In the genomic region with DNA sequence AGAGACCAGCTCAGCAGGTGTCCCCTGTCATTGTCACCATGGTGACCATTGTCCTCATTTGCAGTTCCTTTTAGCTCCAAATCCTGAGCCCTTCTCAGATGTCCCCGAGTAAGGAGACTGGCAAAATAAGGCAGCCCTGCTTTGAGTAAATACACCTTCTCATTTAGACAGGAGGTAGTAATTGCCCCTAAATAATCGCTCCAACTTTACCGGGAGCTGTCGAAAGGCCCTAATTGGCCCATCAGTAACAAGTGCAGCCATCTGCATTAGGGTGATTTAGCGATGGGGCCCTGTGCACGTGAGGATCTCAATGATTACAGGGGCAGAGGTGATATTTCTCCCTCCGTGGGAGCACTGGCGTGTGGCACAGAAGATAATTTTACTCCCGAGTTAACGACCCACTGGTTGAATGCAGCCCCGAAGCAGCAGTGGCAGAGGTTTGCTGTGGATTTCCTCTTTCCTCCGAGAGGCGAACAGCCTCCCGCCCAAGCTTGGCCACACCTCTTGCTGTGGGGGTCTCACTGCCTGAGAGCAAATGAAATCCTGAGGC, we compare ENCODE assay signal across 14 mouse cellular contexts. TPM values are rescaled to one million over a fixed set of nuclear protein-coding genes. Genes with fewer than 3 reads are reported as not detected.
DNase-seq lines count a peak whose midpoint lies in the region; ATAC-seq and TF ChIP-seq lines count a peak whose summit lies in the region.
"Had no signal": no experiment of that assay in that cellular context is flagged by ENCODE, and none has a peak within 500 bp of the region (broad histone marks: within the 10 kb centered on the region; RNA-seq: fewer than 3 reads in every experiment).

No protein-coding gene starts in this region.

- H3K9me3 ChIP-seq in kidney, embryonic 15.5 days (replicated peaks), result no peaks in the 10 kb centered on the region
- H3K9me3 ChIP-seq in forebrain, embryonic 12.5 days, result no peaks in the 10 kb centered on the region
- H3K9me3 ChIP-seq in hindbrain, postnatal 0 days (ENCODE audit: low read length), result no peaks in the 10 kb centered on the region

- 9% methylated on average over 14 of the region's 14 CpGs for WGBS in kidney, embryonic 15.5 days
- WGBS in forebrain, embryonic 12.5 days, result 9% methylated on average over 14 of the region's 14 CpGs
- 26% methylated on average over 14 of the region's 14 CpGs for WGBS in hindbrain, postnatal 0 days

- H3K36me3 ChIP-seq in kidney, embryonic 15.5 days, result peaks cover 11% of the 10 kb centered on the region
- peaks cover 7% of the 10 kb centered on the region for H3K36me3 ChIP-seq in forebrain, embryonic 12.5 days (replicated peaks)
- no peaks in the 10 kb centered on the region for H3K36me3 ChIP-seq in hindbrain, postnatal 0 days (ENCODE audit: insufficient read depth, low read length)

- no peaks in the 10 kb centered on the region for H3K27me3 ChIP-seq in kidney, embryonic 15.5 days
- H3K27me3 ChIP-seq in forebrain, embryonic 12.5 days, result peaks cover 16% of the 10 kb centered on the region; the same call in 1 of the 2 replicates
- H3K27me3 ChIP-seq in hindbrain, postnatal 0 days (ENCODE audit: insufficient read depth, low read length), result no peaks in the 10 kb centered on the region

- peaks cover 7% of the 10 kb centered on the region for H3K4me1 ChIP-seq in kidney, embryonic 15.5 days
- H3K4me1 ChIP-seq in forebrain, embryonic 12.5 days, result peaks cover 22% of the 10 kb centered on the region
- no peaks in the 10 kb centered on the region for H3K4me1 ChIP-seq in hindbrain, postnatal 0 days (ENCODE audit: insufficient read depth, low read length)

- TF ChIP-seq CTCF in hindbrain, postnatal 0 days (IDR thresholded peaks at IDR 0.05; ENCODE audit: low read depth), result no peak

- DNase-seq in kidney, postnatal 36 days, result no peak
- no peak for DNase-seq in hindbrain, postnatal 0 days (ENCODE audit: low spot score)
- DNase-seq in retina, embryonic 14.5 days (ENCODE audit: low spot score), result peak; percentile 72
- DNase-seq in thymus, postnatal 4 days, result no peak
- no peak for DNase-seq in right cerebral cortex, adult 18-20 months
- no peak for DNase-seq in cerebellum, postnatal 10 days
- DNase-seq: B cell, adult 2 months; cerebellum, adult 2 months; gastrocnemius, postnatal 36 days; kidney, adult 18-20 months; right cerebral cortex, postnatal 4 days had no signal

- H3K9ac ChIP-seq in kidney, embryonic 15.5 days, result no peak overlapping the region
- no peak overlapping the region for H3K9ac ChIP-seq in forebrain, embryonic 12.5 days
- no peak overlapping the region for H3K9ac ChIP-seq in hindbrain, postnatal 0 days (replicated peaks; ENCODE audit: low read length)

- peak; percentile 83 for ATAC-seq in kidney, embryonic 15.5 days (replicated peaks; ENCODE audit: low FRiP score)
- peak; percentile 65; the same call in 1 of the 2 replicates for ATAC-seq in forebrain, embryonic 12.5 days (ENCODE audit: low FRiP score)
- peak; percentile 61 for ATAC-seq in hindbrain, postnatal 0 days

- H3K4me3 ChIP-seq in kidney, embryonic 15.5 days (replicated peaks), result no peak overlapping the region
- H3K4me3 ChIP-seq in forebrain, embryonic 12.5 days (replicated peaks), result no peak overlapping the region
- no peak overlapping the region for H3K4me3 ChIP-seq in hindbrain, postnatal 0 days (ENCODE audit: low read length)

- peak overlapping the region; percentile 20; the same call in 1 of the 2 replicates for H3K4me2 ChIP-seq in kidney, embryonic 15.5 days
- peak overlapping the region; percentile 33 for H3K4me2 ChIP-seq in forebrain, embryonic 12.5 days
- H3K4me2 ChIP-seq in hindbrain, postnatal 0 days (ENCODE audit: low read depth, low read length), result no peak overlapping the region
- H3K4me2 ChIP-seq: liver, embryonic 11.5 days had no signal

- H3K27ac ChIP-seq in kidney, embryonic 15.5 days, result no peak overlapping the region
- 0 out of 2 replicates have a peak overlapping the region, but pooled peaks have one; percentile 47 for H3K27ac ChIP-seq in forebrain, embryonic 12.5 days
- H3K27ac ChIP-seq in hindbrain, postnatal 0 days, result no peak overlapping the region

RNA-seq across cellular contexts. Expression of a gene that starts 40.9 kb away (rescaled TPM):
- polyA plus RNA-seq in kidney, embryonic 15.5 days (2015; fragmentation: Nextera tagmentation; extraction: Ambion mirVana), result 10.1 and 11.6 TPM in 2 replicates
- polyA plus RNA-seq in forebrain, embryonic 12.5 days (2016; fragmentation: Nextera tagmentation; extraction: Ambion mirVana), result 12.5 and 15.0 TPM in 2 replicates
- total RNA-seq in hindbrain, postnatal 0 days (2014; rRNA removed), result 25.3 and 31.0 TPM in 2 replicates
- polyA plus RNA-seq in hindbrain, postnatal 0 days (2015; fragmentation: Nextera tagmentation; extraction: Ambion mirVana), result 10.7 and 12.4 TPM in 2 replicates
